Comparison of ENCODE assay signal across 10 mouse cellular contexts in the genomic region with DNA sequence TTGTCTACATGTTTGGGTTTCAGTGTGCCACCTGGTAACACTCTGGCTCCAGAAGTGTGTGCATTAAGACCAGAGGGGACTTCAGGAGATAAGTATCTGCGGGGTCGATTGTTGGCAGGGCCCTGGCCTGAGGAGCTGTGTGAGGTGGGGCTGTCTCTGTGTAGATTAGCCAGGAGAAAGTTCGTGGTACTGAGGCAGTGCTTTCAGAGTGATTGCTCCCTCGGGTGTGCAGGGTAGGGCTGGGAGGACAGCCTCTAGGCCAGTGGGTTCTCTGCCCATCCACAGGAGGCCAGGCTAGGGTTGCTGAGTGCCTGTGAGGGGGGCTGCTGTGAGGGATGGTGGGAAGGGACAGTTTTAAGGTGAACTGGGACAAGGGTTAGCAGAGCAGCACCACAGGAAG.
DNase-seq lines count a peak whose midpoint lies in the region; ATAC-seq and TF ChIP-seq lines count a peak whose summit lies in the region.
"Had no signal": no experiment of that assay in that cellular context is flagged by ENCODE, and none has a peak within 500 bp of the region (broad histone marks: within the 10 kb centered on the region; RNA-seq: fewer than 3 reads in every experiment).

No protein-coding gene starts in this region.

- H3K9me3 ChIP-seq in heart, postnatal 0 days (replicated peaks; ENCODE audit: control insufficient read depth, low read length) = no peaks in the 10 kb centered on the region
- H3K9me3 ChIP-seq in midbrain, embryonic 13.5 days = no peaks in the 10 kb centered on the region
- H3K9me3 ChIP-seq in midbrain, embryonic 16.5 days (replicated peaks; ENCODE audit: control insufficient read depth, low read length, poor library complexity, severe bottlenecking) = no peaks in the 10 kb centered on the region
- H3K9me3 ChIP-seq in limb, embryonic 10.5 days (replicated peaks) = no peaks in the 10 kb centered on the region

- TF ChIP-seq EP300 in heart, postnatal 0 days (IDR thresholded peaks at IDR 0.05; ENCODE audit: low read depth) = no peak

- 15% methylated on average over 4 of the region's 4 CpGs for WGBS in heart, postnatal 0 days
- WGBS in midbrain, embryonic 13.5 days = 18% methylated on average over 4 of the region's 4 CpGs
- 20% methylated on average over 4 of the region's 4 CpGs for WGBS in midbrain, embryonic 16.5 days
- WGBS in limb, embryonic 10.5 days = 24% methylated on average over 4 of the region's 4 CpGs

- H3K27ac ChIP-seq in heart, postnatal 0 days (ENCODE audit: low read depth) = peak overlapping the region; percentile 5; the same call in 1 of the 2 replicates
- peak overlapping the region; percentile 54 for H3K27ac ChIP-seq in midbrain, embryonic 13.5 days
- no peak overlapping the region for H3K27ac ChIP-seq in midbrain, embryonic 16.5 days (ENCODE audit: low read length)
- H3K27ac ChIP-seq in limb, embryonic 10.5 days = peak overlapping the region; percentile 32; the same call in 1 of the 2 replicates

- H3K27me3 ChIP-seq in heart, postnatal 0 days (ENCODE audit: control insufficient read depth, insufficient read depth, low read length) = no peaks in the 10 kb centered on the region
- H3K27me3 ChIP-seq in midbrain, embryonic 13.5 days = peaks cover 13% of the 10 kb centered on the region; the same call in 1 of the 2 replicates
- H3K27me3 ChIP-seq in midbrain, embryonic 16.5 days (ENCODE audit: control insufficient read depth, insufficient read depth, low read depth, low read length) = no peaks in the 10 kb centered on the region
- H3K27me3 ChIP-seq in limb, embryonic 10.5 days (ENCODE audit: low read depth, poor library complexity, severe bottlenecking) = no peaks in the 10 kb centered on the region

- TF ChIP-seq CTCF in heart, postnatal 0 days (IDR thresholded peaks at IDR 0.05; ENCODE audit: low read depth) = no peak

- peak overlapping the region; percentile 55; the same call in 1 of the 2 replicates for H3K4me2 ChIP-seq in heart, postnatal 0 days (ENCODE audit: low read depth, low read length)
- H3K4me2 ChIP-seq in midbrain, embryonic 13.5 days (replicated peaks) = no peak overlapping the region
- H3K4me2 ChIP-seq in midbrain, embryonic 16.5 days (ENCODE audit: low read length) = no peak overlapping the region

- no peak overlapping the region for H3K4me3 ChIP-seq in heart, postnatal 0 days (ENCODE audit: low read depth, low read length)
- H3K4me3 ChIP-seq in midbrain, embryonic 13.5 days (replicated peaks) = no peak overlapping the region
- H3K4me3 ChIP-seq in midbrain, embryonic 16.5 days (ENCODE audit: low read depth, low read length) = no peak overlapping the region
- no peak overlapping the region for H3K4me3 ChIP-seq in limb, embryonic 10.5 days

- no peak overlapping the region for H3K9ac ChIP-seq in heart, postnatal 0 days (replicated peaks; ENCODE audit: low read depth, low read length)
- H3K9ac ChIP-seq in midbrain, embryonic 13.5 days (replicated peaks) = 0 out of 2 replicates have a peak overlapping the region, but pooled peaks have one; percentile 37
- no peak overlapping the region for H3K9ac ChIP-seq in midbrain, embryonic 16.5 days (ENCODE audit: low read depth, low read length)

- DNase-seq in heart, postnatal 0 days (ENCODE audit: low spot score) = no peak
- no peak for DNase-seq in heart, postnatal 36 days
- no peak for DNase-seq in limb, embryonic 10.5 days (ENCODE audit: low spot score)
- DNase-seq in thymus, postnatal 25 days = no peak
- no peak for DNase-seq in cerebellum, adult 9-10 months
- DNase-seq: cerebellum, adult 2 months; lung, postnatal 14 days; thymus, adult 2 months had no signal

- no peaks in the 10 kb centered on the region for H3K36me3 ChIP-seq in heart, postnatal 0 days (replicated peaks; ENCODE audit: control insufficient read depth, insufficient read depth, low read length)
- no peaks in the 10 kb centered on the region for H3K36me3 ChIP-seq in midbrain, embryonic 13.5 days
- H3K36me3 ChIP-seq in midbrain, embryonic 16.5 days (ENCODE audit: control insufficient read depth, insufficient read depth, low read length) = no peaks in the 10 kb centered on the region
- H3K36me3 ChIP-seq in limb, embryonic 10.5 days = peaks cover 3% of the 10 kb centered on the region; the same call in 1 of the 2 replicates

- peaks cover 66% of the 10 kb centered on the region for H3K4me1 ChIP-seq in heart, postnatal 0 days (ENCODE audit: control insufficient read depth, insufficient read depth)
- peaks cover 66% of the 10 kb centered on the region for H3K4me1 ChIP-seq in midbrain, embryonic 13.5 days (replicated peaks)
- H3K4me1 ChIP-seq in midbrain, embryonic 16.5 days (ENCODE audit: control insufficient read depth, insufficient read depth, low read length) = peaks cover 39% of the 10 kb centered on the region
- H3K4me1 ChIP-seq in limb, embryonic 10.5 days = peaks cover 82% of the 10 kb centered on the region

- intact Hi-C loops in heart, postnatal 36 days (cut with DNase I) = loop anchor here (5.0 kb wide), 2 partner anchors 60 to 75 kb away; no protein-coding TSS in a partner anchor

- ATAC-seq in heart, postnatal 0 days (ENCODE audit: insufficient read depth, low read depth) = no peak
- no peak for ATAC-seq in midbrain, embryonic 13.5 days
- ATAC-seq in midbrain, embryonic 16.5 days = no peak
